Mouse (Mus musculus) olfactory bulb, adult 2 months (tissue): ENCODE results near the gene Atg14. TPM values are rescaled to one million over a fixed set of nuclear protein-coding genes. Genes with fewer than 3 reads are reported as not detected.
A peak's percentile ranks its signal among the peaks of the same experiment; 100 is the strongest.

ENCODE experiments used
- H3K27ac ChIP-seq: fragments of 200-500 bp; 2 replicates; pipeline ENCODE4 v1.5.1; 2012; ENCODE audit warnings: low read depth, low read length; ENCODE audit not compliant: insufficient read depth
- H3K4me1 ChIP-seq: fragments of 200-500 bp; 2 replicates; pipeline ENCODE4 v1.6.1; 2012; ENCODE audit warnings: low read length; ENCODE audit not compliant: control insufficient read depth, insufficient read depth
- H3K4me3 ChIP-seq: fragments of 200-500 bp; 2 replicates; pipeline ENCODE4 v1.5.1; 2012; ENCODE audit warnings: mild to moderate bottlenecking, low read depth, low read length, moderate library complexity; ENCODE audit not compliant: insufficient read depth
- CTCF ChIP-seq: fragments of 200-500 bp; IDR thresholded peaks from 2 replicates; pipeline ENCODE4 v1.5.1; 2012; ENCODE audit warnings: low read depth, mild to moderate bottlenecking, low read length, moderate library complexity; ENCODE audit not compliant: insufficient read depth
- POLR2A ChIP-seq: fragments of 200-500 bp; IDR thresholded peaks from 2 replicates; pipeline ENCODE4 v1.6.1; 2012; ENCODE audit warnings: mild to moderate bottlenecking, low read depth, low read length, moderate library complexity; ENCODE audit not compliant: insufficient read depth
- WGBS: fragments of 180-500 bp; shearing (Covaris S2); methylation state at CpG from one replicate; pipeline ENCODE4 v1.1.7; 2018; 5-methylcytosine and 5-hydroxymethylcytosine counted together
- polyA plus RNA-seq: library from polyadenylated mRNA; stranded (reverse); fragments of >200 nt; gene quantifications from 2 replicates; pipeline ENCODE4 v1.2.4, GENCODE M21; 2012; ENCODE audit warnings: low replicate concordance; ENCODE audit not compliant: missing spikeins, insufficient read depth, insufficient read length

Atg14 gene
- polyA plus RNA-seq, 1 experiment, result not detected

DNA sequence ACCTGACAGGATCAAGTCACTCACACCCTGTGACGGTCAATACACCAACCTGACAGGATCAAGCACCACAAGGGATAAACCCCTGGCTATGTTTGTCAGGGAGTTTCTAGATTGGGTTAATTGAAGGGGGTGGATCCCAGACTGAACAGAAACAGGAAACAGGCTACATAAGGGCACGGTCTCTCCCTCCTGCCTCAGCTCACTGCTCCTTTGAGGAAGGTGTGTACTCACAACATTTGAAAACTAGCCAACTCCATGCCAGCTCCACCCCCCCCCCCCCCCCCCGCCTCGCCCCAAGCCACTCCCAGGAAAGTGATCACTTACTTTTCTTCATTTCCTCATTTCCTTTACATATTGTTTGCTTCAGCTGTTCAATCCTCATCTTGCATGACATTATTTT lies 16.2 kb downstream of the Atg14 start:
- Histone ChIP-seq H3K27ac (no peak overlapping the region), H3K4me1 (no peaks in the 10 kb centered on the region), H3K4me3 (no peak overlapping the region)
- WGBS, result 92% methylated on average over 4 of the region's 4 CpGs
- no peak for TF ChIP-seq POLR2A
- no peak for TF ChIP-seq CTCF

DNA sequence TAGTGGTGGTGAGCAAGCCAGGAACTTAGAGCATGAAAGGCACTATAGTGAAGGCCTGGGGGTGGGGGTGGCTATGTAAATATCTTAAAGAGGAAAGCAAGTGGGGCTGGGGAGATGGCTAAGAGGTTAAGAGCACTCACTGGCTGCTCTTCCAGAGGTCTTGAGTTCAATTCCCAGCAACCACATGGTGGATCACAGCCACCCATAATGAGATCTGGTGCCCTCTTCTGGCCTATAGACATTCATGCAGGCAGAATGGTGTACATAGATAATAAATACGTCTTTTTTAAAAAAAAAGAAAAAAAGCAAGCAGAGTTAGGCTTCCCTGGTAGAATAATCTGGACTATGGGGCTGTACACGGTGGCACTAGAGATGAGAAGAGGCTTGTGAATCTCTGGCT lies 17.1 kb downstream of the Atg14 start:
- Histone ChIP-seq H3K4me3 (no peak overlapping the region), H3K4me1 (no peaks in the 10 kb centered on the region), H3K27ac (no peak overlapping the region)
- 97% methylated on average over 2 of the region's 2 CpGs for WGBS
- TF ChIP-seq CTCF, result no peak
- no peak for TF ChIP-seq POLR2A

DNA sequence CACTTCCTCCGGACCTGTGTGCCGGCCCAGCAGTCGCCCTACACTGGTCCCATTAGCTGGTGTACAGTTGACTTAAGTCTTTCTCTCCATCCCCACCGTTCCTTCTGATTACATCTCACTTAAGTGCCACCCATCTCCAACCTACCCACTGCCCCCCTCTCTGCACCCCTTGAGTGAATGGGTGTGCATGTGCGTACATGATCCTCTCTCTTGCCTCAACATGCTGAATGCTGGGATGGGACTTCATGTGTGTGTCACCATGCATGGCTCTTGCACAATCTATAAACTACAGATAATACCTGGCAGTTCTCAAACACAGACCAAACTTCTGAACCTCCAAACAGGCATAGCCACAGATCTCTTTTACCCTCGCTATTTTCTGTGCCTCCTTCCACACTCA lies 18.8 kb downstream of the Atg14 start:
- no peak overlapping the region for H3K27ac ChIP-seq
- TF ChIP-seq CTCF (no peak), POLR2A (no peak)
- H3K4me3 ChIP-seq, result no peak overlapping the region
- WGBS, result 90% methylated on average over 6 of the region's 6 CpGs
- H3K4me1 ChIP-seq, result no peaks in the 10 kb centered on the region

DNA sequence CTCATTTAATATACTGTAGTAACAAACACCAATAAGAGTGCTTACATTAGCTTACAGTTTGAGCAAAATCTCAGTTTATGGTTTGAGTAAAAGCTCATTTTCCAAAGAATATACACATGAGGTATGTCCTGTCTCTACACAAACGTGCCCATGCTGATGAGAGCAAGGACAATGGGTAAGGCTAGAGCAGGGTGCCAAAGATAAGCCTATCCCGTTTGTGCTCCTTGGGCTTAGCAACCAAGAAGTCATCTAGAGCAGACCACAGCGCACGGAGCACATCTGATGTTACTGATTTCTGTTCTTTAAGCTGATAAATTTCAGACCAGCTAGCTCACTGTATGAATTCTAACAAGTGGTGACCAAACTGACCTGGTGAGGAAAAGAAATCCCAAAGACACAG lies 25.6 kb downstream of the Atg14 start:
- Histone ChIP-seq H3K4me3 (no peak overlapping the region), H3K27ac (no peak overlapping the region), H3K4me1 (no peaks in the 10 kb centered on the region)
- WGBS, result 96% methylated on average over 4 of the region's 4 CpGs
- TF ChIP-seq CTCF (no peak), POLR2A (no peak)

DNA sequence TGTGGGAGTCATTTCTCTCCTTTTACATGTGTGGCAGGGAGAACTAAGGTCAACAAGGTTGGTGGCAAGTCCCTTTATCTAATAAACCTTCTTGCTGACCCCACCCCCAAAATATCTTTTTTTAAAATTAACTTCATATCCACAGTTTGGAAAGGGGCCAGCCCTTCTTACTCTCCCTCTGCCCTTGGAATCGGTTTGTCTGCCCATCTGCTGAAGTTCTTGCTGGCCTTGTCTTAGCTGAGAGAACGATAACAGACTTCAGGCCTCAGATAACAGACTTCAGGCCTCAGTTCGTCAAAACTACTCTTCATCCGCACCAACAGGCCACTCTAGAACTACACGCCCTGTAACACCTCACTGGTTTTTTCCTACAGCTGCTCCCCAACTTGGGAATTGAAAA lies 26.2 kb downstream of the Atg14 start:
- WGBS, result 93% methylated on average over 5 of the region's 5 CpGs
- H3K4me3 ChIP-seq, result no peak overlapping the region
- no peak for TF ChIP-seq POLR2A
- no peak for TF ChIP-seq CTCF
- no peak overlapping the region for H3K27ac ChIP-seq
- no peaks in the 10 kb centered on the region for H3K4me1 ChIP-seq

DNA sequence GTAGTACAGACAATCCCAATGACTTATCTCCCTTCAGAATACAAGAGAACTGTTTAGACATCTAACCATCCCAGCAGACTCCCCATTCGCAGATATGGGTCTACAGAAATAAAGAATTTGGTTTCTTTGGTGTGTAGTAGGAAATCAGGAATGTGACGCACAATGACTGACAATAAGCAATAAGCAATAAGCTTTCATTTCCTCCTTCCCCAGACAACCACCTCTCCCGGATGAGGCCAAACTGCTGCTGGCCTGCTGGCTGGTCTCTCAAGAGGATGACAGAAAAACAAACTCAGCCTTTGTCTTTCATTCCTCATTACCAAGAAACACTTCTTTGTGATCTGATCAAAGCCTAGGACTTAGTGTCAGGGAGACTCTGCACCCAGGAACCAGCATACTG lies 28.2 kb downstream of the Atg14 start:
- WGBS, result 95% methylated on average over 3 of the region's 3 CpGs
- TF ChIP-seq CTCF (no peak), POLR2A (no peak)
- no peaks in the 10 kb centered on the region for H3K4me1 ChIP-seq
- no peak overlapping the region for H3K27ac ChIP-seq
- H3K4me3 ChIP-seq, result no peak overlapping the region

DNA sequence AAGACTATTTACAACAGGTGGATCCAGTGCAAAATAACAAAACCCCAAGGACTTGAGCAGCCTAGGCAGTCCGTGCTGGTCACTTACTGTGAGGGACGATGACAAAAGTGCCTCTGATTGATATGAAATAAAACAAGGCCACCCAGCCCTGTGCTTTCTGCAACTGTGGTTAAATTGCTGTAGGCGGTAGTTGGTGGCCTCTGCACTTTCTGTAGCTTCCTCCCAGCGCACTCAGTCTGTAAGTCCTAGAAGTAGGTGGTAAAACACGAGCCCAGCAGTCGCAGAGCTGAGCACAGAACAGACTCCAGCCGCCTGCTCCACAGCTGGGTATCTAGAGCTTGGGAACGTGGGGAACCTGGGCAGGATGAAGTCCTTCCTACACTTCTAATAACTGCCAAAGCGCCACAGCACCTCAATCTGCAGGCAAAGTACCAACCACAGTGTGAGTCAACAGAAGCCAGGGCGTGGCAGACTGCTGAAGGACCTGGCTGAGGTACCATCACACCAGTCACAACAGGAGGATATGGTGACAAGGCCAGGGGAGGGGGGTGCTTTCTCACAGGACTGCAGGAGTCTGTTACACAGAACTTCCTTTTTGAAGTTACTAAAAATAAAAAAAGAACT lies 29.0 kb downstream of the Atg14 start:
- Histone ChIP-seq H3K4me3 (no peak overlapping the region), H3K27ac (no peak overlapping the region), H3K4me1 (no peaks in the 10 kb centered on the region)
- 84% methylated on average over 10 of the region's 10 CpGs for WGBS
- TF ChIP-seq POLR2A, result no peak
- no peak for TF ChIP-seq CTCF

DNA sequence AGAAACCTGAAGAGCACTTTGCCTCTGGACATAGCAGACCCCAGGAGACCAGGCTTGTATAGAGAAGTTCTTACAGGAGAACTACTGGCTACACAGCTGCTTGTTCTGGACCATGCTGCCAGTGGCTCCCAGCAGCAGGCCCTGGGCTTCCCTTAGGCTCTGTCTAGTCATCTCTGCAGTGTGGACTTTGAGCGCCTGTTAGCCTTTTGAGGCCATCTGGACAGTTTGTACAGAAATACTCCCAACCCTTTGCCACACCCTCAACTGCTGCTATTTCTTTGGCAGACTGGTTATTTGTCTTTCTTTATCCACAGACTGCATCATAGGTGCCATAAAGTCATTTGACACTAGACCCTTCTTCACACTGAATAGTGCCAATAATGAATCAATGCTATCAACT lies 35.4 kb downstream of the Atg14 start:
- no peak overlapping the region for H3K4me3 ChIP-seq
- no peak overlapping the region for H3K27ac ChIP-seq
- 88% methylated on average over 1 of the region's 1 CpGs for WGBS
- TF ChIP-seq CTCF, result no peak
- peaks cover 11% of the 10 kb centered on the region for H3K4me1 ChIP-seq

DNA sequence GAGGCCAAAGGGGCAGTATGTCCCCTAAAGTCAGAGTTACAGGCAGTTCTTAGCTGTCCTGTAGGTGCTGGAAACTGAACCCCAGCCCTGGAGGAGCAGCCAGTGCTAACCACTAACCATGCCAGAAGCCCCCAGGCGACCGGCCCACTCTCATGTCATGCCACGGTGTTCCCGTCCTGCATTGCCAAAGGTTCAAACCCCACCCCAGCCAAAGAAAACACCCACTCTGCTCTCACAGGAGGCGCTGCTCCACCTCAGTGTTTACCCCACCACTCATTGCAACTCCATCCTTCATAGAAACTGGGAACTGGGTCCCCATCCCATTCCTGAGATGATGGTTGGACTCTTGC lies 36.3 kb downstream of the Atg14 start:
- no peak overlapping the region; the same call in 1 of the 2 replicates for H3K27ac ChIP-seq
- 80% methylated on average over 5 of the region's 5 CpGs for WGBS
- peaks cover 11% of the 10 kb centered on the region for H3K4me1 ChIP-seq
- H3K4me3 ChIP-seq, result no peak overlapping the region
- no peak for TF ChIP-seq POLR2A
- no peak for TF ChIP-seq CTCF

DNA sequence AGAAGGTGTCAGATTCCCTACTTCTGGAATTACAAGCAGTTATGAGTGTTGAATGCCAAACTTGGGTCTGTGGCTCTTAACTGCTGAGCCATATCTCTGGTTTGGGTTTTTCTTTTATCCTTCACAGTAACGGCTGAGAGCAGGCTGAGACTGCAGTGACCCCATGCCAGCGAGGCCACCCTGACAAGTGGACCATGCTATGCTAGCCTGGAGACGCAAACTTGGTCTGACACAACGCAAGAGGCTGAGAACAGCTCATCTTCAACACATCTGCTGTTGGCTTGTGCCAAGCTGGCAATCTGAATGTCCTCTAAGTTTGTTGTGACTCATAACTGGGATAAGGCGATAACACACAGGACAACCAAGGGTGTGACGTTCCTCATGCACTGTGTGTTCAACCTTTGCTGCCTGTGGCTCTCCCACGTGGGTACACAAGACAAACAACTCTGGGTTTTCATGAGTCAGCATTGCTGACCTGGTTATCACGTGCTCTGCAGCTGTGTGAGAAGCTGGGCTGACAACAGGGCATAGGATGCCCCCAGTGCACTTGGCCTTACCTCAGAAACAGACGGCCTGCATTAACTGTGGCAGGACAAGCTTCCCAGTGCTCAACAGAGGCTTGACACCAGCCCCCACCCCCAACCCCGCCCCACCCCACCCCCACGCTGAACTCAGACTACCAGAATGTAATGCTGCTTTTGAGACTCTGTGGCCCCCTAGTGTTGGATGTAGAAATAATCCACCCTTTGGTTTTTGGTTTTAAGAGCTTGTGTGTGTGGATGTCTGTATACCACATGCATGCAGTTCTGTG lies 36.9 kb downstream of the Atg14 start:
- TF ChIP-seq POLR2A, result no peak
- no peak for TF ChIP-seq CTCF
- 21% methylated on average over 11 of the region's 11 CpGs for WGBS
- peak overlapping the region; percentile 45 for H3K27ac ChIP-seq
- no peak overlapping the region for H3K4me3 ChIP-seq
- peaks cover 11% of the 10 kb centered on the region for H3K4me1 ChIP-seq
